Mouse (Mus musculus): ENCODE results near the gene Hist1h2ae.
"Not testable (repeated sequence)": the region's sequence is repeated elsewhere in the genome, so short reads cannot be mapped to it uniquely, and the experiment has no call there.

DNA sequence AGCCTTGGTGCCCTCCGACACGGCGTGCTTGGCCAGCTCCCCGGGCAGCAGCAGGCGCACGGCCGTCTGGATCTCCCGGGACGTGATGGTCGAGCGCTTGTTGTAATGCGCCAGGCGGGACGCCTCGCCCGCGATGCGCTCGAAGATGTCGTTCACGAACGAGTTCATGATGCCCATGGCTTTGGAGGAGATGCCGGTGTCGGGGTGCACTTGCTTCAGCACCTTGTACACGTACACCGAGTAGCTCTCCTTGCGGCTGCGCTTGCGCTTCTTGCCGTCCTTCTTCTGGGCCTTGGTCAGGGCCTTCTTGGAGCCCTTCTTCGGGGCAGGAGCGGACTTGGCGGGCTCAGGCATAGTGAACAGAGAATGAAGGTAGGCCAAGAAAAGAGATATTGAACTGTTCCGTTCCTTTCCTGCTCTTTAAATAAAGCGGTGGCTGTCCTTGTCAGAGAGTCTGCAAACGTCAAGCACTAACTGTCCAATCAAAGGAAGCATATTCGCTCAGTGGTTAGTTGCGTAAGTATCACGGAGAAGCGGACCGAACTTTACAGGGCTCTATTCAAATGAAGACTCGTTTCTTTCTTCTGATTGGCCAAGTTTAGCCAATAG, 27.9 kb downstream of the Hist1h2ae start, which contains the start of gene Hist1h2bh:
- not testable (repeated sequence) for TF ChIP-seq GATA1, TAL1 (IDR thresholded peaks at IDR 0.05; ENCODE audit: low read length)
